Mouse (Mus musculus) layer of hippocampus, postnatal 25 days (tissue): Measurements from ENCODE around the gene Nf1. TPM values are rescaled to one million over a fixed set of nuclear protein-coding genes. Genes with fewer than 3 reads are reported as not detected.
"Not testable (repeated sequence)": the region's sequence is repeated elsewhere in the genome, so short reads cannot be mapped to it uniquely, and the experiment has no call there.

Experiments
- DNase-seq, 2 experiments: peaks; one replicate each; pipeline ENCODE4 v3.0.0; 2022; ENCODE audit warnings: mixed read lengths in 2 of 2, low spot score in 1 of 2; ENCODE audit errors: extremely low spot score in 1 of 2
- total RNA-seq, 2 experiments: library from RNA; stranded (reverse); gene quantifications; 2 replicates each; pipeline ENCODE4 v1.2.3; 2021

The Nf1 gene
- total RNA-seq = 100 to 1,000 TPM; 103 to 117 TPM

DNA sequence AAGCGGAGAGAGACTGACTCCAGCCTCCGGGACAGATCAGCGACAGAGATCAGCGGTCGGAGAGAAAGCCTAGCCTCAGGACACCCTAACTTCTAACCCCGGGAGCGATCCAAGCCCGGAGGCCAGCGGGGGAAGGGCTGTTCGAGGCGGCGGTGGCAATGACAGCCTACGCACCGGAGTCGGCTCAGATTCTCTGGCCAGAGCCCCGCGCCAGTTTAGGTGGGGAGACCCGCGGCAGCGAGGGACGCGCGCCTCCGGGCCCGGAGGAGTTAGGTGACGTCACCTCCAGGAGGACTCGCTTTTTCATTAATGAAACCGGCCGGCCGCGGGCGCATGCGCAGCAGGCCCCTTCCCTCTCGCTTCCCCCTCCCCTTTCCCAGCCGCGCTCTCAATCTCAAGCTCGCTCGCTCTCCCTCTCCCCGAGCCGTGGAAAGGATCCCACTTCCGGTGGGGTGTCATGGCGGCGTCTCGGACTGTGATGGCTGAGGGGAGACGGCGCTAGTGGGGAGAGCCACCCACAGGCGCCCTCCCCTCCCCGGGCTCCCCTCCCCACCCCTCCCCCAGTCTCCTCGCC, at the start of gene Nf1:
Gene Nf1 (plus strand): TSS at position 460 of the 574 bp plus-strand sequence.
- DNase-seq = peak; percentile 92 to 95

DNA sequence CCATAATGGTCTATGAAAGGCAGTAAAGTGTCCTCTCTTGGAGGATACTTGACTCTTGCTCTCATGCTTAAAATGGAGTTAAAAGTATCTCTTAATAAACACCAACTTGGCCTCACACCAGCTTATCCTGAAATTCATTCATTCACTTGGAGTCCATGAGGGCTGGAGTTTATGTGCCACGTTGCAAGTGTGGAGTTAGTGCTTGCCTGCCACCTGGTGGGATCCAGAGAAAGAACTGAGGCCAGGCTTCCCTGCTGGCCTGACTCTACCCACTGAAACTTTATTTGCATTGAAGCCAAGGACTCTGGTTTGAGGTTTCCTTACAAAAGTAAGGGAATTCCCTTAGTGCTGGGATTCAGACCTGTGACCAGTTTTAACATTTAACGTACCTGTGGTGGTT, 49.0 kb upstream of the Nf1 start:
- peak in 1 of 2 experiments; percentile 19 for DNase-seq

DNA sequence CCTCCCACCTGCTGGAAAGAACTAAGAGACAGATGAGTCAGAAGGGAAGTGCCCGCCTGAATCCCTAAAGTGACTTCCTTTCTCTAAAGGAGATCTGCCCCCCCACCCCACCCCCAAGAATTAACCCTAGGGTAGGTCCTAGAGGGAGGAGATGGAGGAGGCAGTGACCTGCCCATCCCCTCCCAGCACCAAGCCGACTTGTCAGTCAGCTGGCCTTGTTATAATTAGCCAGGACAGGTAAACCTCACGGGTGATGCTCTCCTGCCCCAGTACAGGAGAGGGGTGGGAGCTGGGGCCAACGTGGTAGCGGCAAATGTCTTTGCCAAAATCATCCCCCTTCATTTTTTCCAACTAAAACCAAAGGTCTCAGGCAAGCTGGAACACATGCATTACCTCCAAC, 47.8 kb upstream of the Nf1 start:
- DNase-seq = no peak

DNA sequence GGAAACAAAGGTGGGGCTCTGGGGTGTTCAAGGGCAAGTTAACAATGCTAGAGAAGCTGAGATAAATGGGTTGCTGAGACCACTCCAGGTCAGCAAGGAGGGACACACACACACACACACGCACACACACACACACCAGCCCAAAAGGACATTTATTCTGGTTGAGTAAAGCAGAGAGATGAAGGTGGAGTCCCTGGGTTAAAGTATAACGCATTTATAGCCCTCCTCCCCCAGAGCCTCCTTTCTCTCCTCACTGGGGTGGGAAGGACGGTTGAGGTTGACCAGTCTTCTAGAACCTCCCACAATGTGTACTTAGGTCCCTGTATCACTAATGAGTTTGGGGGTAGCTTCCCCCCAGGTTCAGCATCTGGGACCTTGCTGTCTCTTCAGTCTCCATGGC, 47.4 kb upstream of the Nf1 start:
- no peak for DNase-seq

DNA sequence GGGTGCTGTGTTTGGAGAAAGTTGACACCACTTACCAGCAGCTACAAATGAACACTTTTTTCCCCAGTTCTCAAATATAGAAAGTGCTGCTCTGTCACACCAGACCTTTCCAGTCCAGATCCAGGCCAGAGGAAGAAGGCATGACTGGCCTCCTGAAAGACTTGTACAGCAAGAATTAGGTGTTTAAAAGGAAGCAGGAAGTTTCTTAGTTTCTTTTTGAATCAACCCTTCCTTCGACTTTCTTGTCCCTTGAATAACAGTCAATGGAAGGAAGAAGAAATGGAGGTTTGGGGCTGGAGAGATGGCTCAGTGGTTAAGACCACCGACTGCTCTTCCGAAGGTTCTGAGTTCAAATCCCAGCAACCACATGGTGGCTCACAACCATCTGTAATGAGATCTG, 46.5 kb upstream of the Nf1 start:
- DNase-seq = no peak

DNA sequence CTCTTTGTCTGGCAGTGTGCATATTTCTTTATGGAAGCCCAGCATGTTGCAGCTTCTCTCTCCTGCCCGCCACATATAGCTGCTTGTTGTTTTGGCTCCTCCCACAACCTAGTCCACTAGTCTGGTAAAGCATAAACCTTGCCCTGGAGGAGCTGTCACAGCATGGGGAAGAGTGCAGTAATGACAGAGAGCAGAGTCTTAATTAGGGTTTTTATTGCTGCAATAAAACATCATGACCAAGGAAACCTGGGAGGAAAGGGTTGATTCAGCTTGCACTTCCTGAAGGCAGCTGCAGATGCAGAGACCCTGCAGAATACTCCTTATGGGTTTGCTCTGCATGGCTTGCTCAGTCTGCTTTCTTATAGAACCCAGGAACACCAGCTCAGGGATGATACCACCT, 45.5 kb upstream of the Nf1 start:
- no peak for DNase-seq

DNA sequence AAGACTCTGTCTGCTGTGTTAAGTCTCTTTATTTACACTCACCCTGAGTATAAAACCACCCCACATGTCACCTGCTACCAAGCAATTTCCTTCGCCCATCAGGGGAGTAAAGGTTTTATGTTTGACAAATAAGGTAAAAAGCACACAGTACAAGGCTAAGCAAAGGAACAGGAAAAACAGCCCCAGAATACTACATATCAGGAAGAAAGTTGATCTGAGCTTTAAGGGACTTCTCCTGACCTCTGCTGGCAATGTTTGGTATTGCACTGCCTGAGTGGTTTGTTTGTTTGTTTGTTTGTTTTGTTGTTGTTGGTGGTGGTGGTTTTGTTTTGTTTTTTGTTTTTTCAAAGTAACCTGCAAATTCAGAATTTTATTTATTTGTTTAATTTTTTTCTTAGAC, 43.3 kb upstream of the Nf1 start:
- peak; percentile 16 to 78 for DNase-seq

DNA sequence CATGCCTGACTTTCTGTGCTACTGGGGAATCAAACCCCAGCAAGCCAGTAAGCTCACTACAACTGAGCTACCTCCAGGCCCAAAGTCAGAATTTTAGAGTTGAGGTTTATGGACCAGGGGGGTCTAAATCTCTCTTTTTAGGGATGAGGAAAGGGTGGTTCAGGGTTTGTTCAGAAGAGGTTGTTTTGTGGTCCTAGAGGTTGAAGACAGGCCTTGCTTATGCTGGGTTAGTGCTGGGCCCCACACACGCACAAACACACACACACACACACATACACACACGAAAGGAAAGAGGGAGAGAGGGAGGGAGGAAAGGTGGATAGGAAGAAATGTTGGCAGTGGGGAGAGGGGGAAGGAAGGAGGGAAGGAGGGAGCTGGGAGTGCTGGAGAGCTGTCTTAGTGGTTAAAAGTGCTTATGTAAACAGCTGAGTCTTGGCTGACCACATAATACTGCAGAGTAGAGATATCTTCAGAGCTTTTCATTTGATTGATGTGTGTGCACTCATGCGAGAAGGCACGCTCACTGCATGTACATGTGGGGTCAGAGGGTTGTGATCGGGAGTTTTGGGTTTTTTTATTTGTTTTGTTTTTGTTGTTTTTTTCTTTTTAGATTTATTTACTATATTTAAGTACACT, 42.5 kb upstream of the Nf1 start, which contains the start of gene Gm9964:
Gene Gm9964 (minus strand): TSS at position 51 of the 636 bp plus-strand sequence.
- DNase-seq = no peak

DNA sequence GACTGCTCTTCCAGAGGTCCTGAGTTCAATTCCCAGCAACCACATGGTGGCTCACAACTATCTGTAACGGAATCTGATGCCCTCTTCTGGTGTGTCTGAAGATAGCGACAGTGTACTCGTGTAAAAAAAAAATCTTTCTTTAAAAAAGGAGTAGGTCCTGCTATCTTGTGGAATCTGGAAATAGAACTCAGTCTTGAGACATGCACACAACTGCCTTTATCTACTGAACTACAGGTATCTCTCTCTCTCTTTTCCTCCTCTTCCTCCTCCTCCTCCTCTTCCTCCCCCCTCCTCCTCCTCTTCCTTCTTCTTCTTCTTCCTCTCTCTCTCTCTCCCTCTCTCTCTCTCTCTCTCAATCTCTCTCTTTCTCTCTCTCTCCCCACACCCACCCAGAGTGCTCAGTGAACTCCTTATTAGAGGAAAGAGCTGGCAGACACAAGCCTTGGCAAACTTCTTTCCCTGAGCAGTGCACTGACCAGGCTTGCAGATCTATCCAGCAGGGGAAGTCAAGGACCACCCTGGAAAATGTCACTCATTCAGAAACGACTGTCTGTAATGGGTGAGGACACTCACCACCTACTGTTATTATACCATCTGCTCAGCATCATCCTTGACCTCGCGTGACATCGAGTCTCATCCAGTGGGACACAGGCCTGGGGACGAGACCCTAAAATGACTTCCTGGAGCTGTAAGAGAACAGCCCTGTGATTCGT, 39.6 kb upstream of the Nf1 start:
- DNase-seq = no peak

DNA sequence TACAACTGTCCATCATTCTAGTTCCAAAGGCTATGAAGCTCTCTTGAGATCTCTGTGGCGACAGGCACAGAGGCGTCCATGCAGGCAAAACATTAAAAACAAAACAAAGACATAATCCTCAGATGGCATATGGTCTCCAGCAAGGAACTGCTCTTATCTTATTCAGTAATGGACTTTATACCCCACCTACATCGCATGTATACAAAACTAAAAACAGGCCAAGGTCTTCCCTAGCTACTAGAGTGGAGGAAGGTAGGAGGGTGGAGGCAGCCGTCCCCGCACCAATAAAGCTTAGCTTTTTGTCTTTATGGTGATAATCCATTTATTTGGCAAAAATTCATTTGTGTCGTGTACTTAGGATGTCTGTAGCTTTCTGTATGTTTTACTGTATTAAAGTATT, 36.4 kb upstream of the Nf1 start:
- DNase-seq = no peak

DNA sequence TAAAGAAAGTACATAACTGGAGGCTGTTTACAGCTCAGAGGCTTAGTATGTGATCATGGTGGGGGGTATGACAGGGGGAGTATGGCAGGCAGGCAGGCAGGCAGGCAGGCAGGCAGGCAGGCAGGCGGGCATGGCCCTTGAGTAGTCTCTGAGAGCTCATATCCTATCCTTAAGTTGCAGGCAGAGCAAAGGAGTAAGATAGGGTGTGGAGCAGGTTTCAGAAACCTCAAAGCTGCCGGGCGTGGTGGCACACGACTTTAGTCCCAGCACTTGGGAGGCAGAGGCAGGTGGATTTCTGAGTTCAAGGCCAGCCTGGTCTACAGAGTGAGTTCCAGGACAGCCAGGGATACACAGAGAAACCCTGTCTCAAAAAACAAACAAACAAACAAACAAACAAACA, 35.2 kb upstream of the Nf1 start:
- not testable (repeated sequence) for DNase-seq

DNA sequence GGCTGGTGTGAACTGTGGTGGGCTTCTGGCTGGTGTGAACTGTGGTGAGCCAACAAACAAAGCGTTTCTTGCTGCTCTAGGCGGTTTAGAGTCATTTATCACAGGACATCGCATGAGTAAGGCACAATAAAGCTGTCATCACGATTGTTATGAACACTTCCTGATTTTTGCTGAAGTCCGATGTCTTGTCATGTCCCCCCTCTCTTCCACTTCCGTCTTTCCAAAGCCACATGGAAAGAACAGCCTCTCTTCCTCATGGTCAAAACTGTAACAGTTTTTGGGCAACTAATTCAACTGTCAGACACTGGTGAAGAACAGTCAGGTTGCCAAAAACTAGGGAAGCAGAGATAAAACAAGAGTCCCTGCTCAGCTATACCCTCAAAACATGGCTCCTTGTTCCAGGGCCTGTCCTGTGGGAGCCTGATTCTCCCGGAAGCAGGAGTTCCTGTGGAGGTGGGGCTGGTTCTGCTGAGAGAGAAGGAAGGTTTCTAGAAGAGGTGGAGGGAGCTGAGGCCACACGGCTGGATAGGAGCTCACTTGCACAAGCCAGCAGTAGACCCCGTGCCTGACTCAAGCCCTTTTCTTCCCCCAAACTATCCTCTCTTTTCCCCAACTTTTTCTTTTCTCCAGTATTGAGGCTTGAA, 33.7 kb upstream of the Nf1 start:
- DNase-seq = no peak

DNA sequence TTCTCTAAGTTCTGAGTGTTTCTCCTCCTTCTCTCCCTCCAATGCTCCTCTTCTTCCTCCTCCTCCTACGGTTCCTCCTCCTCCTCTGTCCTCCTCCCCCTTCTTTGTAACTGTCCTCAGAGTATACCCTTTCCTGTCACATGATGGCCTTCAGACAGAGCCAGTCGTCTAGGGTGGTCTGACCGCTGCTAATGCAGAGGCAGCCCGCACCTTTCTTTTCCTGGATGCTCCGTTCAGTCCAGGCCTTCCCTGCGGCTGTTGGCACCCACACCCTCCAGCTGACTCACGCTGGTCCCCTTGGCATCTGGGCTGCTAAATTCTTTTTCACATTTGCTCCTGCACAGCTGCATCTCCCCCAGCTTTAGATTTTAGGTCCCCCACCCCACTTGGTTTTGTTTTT, 33.0 kb upstream of the Nf1 start:
- DNase-seq = no peak

DNA sequence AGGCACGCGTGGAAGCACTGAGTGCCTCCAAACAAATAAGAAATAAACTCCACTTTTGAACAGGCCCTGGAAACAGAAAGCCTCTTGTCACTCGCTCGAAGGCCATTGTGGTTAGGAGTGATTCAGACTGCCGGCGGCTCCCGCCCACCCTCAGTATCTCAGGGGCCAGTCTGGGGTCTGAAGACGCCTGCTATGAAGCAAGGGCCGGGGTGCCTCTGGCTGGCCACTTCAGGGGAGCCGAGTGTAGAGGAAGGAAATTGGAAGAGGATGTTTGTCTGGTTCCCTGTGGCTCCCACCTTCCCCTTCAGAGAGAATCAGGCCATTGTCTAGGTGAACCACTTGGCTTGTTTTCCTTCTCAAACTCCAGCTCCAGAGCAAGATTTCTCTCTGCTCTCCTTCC, 32.5 kb upstream of the Nf1 start:
- no peak for DNase-seq

DNA sequence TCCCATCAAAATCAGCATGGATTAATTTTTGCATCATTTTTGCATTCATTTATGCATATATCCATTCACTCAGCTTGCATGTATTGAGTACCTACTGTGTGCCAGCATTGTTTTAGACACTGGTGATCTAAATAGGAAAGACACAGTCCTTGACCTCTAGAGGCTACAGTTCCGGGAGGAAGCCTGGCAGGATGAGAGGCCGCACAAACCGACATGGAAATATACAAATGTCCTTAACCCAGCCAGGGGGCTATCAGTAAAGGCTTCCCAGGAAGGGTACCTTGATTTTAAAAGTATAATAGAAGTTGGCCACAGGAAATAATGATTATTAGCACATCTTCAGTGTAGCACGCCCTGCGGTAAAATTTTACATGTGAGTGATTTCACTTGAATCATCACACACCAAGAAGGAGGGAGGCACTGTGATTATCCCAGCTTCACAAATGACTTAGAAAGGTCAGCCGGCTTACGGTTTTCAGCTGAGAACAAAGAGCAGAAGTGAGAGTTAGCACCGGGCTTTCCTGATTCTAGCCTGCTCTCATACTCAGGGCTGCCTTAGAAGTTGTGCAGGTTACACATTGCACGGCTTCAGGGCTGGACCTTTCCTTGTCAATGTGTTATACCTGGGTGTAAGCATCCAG, 31.8 kb upstream of the Nf1 start:
- DNase-seq = no peak

DNA sequence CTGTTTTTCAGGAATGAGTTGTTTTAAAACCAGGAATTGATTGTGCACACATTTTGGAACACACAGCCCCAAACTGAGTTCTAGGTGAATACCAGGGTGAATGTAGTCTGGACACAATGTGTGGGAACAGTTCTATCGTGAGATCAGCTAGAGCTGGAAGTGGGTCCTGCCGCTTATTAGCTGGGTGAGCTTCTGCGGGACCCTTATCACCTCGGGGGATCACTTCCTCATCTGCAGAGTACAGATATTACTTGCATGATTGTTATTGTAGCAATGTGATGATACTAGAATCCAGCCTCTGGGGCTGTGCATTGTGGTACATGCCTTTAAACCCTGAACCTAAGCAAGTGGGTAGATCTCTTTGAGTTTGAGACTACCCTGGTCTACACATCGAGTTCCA, 29.0 kb upstream of the Nf1 start:
- DNase-seq = no peak

DNA sequence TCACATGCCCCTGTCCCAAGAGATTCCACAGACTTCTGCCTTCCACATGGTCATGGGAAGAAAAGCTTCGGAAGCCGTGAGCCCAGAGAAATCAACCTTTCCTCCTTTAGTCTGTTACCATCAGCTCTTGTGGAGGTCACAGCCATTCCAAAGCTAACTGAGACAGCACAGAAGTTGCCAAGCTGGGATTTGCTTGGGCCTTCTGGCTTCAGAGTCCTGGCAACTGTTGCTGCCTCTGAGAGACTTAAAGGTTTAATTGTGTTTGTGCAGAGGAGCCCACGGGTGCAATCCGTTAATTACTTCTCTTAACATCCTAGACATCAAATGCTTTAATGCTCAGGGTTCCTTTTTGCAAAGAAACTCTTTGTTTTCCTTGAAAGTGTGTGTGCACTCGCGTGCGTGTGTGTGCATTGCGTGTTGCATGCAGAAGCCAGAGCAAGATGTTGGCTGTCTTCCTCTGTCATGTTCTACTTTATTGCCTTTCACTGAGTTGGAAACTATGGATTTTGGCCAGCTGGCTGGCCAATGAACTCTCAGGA, 22.6 kb upstream of the Nf1 start:
- DNase-seq = no peak

DNA sequence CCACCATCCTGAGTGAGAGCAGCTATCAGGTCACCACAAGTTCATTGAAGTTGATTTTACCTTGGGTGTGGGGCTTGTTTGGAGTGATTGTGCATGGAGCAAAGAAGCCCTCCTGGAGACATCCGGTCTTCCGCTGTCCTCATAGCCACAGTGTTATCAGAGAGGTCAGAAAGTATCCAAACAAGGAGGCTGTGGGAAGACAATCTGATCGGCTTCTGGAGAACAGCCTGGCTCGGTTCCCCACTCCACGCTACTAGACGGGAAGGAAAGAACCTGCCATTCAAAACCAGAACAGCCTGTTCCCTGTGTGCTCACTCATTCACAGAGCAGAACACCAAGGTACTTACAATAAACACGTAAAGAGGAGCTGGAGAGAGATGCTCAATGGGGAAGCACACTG, 19.7 kb upstream of the Nf1 start:
- DNase-seq = no peak

DNA sequence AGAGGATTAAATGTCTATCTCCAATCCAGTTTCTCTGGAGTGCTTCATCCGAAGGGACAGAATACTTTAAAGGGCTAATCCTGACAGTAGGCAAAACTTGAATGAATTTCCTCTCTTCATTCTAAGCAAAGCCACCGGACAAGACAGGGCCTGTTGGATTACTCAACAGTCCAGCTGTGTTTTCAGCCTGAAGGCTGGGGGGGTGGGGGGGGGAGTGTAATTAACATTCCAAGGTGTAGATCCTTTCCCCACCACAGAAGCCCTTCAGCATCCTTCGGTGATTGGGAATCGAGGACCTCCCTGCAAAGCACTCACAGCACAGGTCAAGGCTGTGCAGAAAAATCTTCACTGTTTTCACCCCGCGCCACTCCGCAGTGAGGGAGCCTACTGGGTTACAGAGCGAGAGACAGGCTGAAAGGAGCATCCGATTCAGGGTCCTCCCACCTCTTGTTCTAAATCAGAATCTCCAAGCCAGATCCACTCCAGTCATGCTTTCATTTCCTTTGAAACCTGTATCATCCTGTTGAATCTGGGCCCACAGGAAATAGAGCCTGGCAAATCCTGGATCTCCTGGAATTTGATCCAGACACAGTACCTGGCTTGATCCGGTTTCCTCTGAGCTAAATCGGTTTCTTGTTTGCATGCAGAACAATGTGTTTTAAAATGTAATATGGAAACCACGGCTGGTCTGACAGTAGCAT, 15.4 kb upstream of the Nf1 start:
- DNase-seq = no peak

DNA sequence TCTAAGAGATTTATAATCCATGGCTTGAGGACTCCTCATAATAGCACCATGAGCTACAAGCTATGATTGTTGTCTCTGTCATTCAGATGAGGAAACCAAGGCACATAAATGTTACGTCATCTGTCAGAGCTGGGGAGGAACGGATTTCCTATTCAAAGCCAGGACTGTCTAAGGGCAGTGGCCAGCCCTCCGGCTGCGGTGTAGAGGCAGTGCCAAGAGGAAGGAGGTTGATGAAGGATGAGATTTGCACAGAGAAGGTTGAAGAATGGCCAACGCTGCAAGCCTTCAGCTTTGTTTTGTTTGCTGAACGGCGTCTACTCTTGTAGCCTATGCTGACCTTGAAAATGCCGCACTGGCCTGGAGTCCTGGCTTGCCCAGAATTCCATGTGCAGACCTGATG, 13.8 kb upstream of the Nf1 start:
- no peak for DNase-seq
